Mouse (Mus musculus) embryonic fibroblast, embryonic 13.5 days (primary cell): ENCODE measurements at regions not wholly inside any gene's neighbourhood (a gene's known extent, or its start where the extent isn't known, plus 50 kb on each side); places are given as distances from the start of the nearest gene placed in this dataset.

ENCODE experiments used
- H3K27ac ChIP-seq: 2 replicates; pipeline ENCODE4 v1.5.1; 2012; ENCODE audit warnings: low read length, control low read depth, inconsistent platforms; ENCODE audit not compliant: insufficient read depth
- H3K4me1 ChIP-seq: 2 replicates; pipeline ENCODE4 v1.6.1; 2011; ENCODE audit warnings: low read length; ENCODE audit not compliant: control insufficient read depth, insufficient read depth
- H3K4me3 ChIP-seq: 2 replicates; pipeline ENCODE4 v1.5.1; 2011; ENCODE audit warnings: mild to moderate bottlenecking, control low read depth, low read length; ENCODE audit not compliant: insufficient read depth
- CTCF ChIP-seq: IDR thresholded peaks from 2 replicates; pipeline ENCODE4 v1.5.1; 2011; ENCODE audit warnings: mild to moderate bottlenecking, control low read depth, low read length, moderate library complexity, borderline replicate concordance; ENCODE audit not compliant: insufficient read depth
- POLR2A ChIP-seq: IDR thresholded peaks from 2 replicates; pipeline ENCODE4 v1.6.1; 2011; ENCODE audit warnings: low read depth, mild to moderate bottlenecking, control low read depth, low read length, moderate library complexity

DNA sequence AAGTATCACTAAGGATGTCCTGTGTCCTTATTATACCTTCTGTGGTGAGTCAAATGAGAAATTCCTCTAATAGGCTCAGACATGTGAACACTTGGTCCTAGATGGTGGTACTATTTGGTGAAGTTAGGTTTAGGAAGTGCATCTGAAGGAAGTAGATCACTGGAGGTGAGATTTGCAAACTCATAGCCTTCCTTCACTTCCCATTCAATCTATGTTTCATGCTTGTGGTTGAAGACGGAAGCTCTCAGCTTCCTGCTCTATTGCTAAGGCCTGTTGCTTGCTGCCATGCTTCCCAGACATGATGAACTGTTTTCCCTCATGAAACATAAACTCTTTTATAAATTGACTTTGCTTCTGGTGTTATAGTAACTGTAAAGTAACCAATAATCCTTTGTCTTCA lies 258.4 kb downstream of the Klf6 start:
- no peak overlapping the region for H3K4me3 ChIP-seq
- H3K4me1 ChIP-seq = no peaks in the 10 kb centered on the region
- H3K27ac ChIP-seq = no peak overlapping the region
- TF ChIP-seq CTCF (no peak), POLR2A (no peak)

DNA sequence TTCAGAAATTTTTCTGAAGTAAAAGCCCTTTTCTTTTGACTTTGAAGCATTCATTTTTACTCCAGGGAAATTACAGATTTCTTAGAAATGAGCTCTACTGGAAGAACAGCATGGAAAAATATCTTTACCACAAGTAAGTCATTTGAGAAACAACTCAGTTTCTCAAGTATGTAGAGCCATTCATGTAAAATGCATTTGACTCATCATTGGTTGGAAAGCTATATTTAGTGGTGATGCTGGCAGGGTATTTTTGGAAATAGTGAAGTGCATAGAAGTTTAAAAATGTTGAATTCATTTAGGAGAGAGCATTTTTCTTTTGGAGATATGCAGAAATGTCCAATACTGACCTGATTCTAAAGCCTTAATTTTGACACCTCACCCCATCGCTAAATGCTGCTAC lies 266.0 kb downstream of the Klf6 start:
- Histone ChIP-seq H3K4me3 (no peak overlapping the region), H3K27ac (peak overlapping the region; percentile 99), H3K4me1 (peaks cover 8% of the 10 kb centered on the region)
- TF ChIP-seq POLR2A = no peak
- TF ChIP-seq CTCF = no peak

DNA sequence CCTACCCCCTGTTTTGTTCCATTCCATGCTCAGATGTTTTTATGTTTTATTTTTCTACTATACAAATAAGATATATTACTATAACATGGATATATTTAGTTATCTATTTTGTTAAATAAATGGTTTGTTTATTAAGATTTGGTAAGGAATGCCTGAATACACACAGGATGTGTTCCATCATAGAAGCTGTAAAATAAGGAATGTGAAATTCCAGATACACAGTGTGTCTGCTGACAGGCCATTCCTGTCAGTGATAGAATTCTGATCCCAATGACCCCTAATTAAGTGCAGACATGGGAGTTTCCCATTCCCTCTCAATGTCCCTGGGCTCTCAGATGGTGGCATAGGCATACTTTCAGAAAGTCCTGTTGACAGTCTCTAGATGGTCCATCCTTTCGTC lies 267.6 kb downstream of the Klf6 start:
- peak overlapping the region; percentile 8; the same call in 1 of the 2 replicates for H3K27ac ChIP-seq
- H3K4me3 ChIP-seq = no peak overlapping the region
- no peak for TF ChIP-seq CTCF
- TF ChIP-seq POLR2A = no peak
- peaks cover 8% of the 10 kb centered on the region for H3K4me1 ChIP-seq

DNA sequence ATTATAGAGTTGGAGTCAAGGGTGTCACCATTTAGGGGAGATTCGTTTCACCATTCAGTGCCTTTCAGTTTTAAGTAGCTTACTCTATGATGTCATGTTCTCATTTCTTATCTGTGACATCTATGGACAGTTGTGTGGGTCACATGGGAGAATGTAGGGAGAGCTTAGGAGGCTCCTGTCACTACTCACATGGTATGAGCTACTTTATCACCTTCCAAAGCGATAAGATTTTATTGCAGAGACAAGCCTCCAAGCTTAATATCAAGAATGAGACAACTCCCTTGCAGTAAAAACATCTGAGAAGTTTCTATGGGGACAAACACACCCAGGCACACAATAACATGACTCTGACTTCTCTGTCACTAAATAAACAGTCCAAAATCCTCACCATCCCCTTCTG lies 270.1 kb downstream of the Klf6 start:
- Histone ChIP-seq H3K4me3 (no peak overlapping the region), H3K27ac (no peak overlapping the region), H3K4me1 (peaks cover 8% of the 10 kb centered on the region)
- TF ChIP-seq POLR2A (no peak), CTCF (no peak)

DNA sequence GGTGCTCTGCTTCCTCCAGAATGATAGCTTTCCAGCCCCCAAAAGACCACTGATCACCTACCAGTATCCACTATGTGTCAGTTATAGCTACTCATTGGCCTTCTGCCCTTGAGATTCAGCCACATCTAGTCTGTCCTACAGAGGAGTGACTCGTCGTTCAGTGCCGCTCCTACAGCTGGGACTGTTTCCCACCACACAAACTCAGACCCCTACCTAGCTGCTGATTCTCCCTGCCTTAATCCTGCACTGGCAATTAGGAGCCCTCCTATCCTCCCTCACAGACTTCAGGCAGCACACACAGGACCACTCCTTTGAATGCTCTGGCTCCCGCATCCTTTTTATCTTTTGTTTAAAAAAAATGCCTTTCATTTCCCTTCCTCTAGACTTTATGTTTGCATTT lies 275.9 kb downstream of the Klf6 start:
- no peak for TF ChIP-seq POLR2A
- no peak for TF ChIP-seq CTCF
- Histone ChIP-seq H3K4me3 (no peak overlapping the region), H3K27ac (no peak overlapping the region), H3K4me1 (no peaks in the 10 kb centered on the region)

DNA sequence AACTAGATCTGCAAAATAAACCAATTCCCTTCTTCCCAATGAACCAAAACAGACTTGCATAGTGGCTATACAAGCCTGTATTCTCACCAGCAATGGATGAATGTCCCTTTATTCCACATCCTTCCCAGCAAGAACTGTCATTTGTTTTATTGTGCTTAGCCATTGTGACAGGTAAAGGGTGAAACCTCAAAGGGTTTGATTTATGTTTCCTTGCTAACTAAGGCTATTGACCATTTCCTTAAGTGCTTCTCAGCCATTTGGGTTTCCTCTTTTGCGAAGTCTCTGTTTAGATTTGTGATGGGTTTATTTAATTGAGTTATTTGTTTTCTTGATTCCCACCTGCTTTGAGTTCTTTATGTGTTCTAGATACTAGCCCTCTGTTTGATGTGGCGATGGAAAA lies 281.5 kb downstream of the Klf6 start:
- Histone ChIP-seq H3K4me3 (no peak overlapping the region), H3K4me1 (no peaks in the 10 kb centered on the region), H3K27ac (no peak overlapping the region)
- TF ChIP-seq POLR2A = no peak
- no peak for TF ChIP-seq CTCF

DNA sequence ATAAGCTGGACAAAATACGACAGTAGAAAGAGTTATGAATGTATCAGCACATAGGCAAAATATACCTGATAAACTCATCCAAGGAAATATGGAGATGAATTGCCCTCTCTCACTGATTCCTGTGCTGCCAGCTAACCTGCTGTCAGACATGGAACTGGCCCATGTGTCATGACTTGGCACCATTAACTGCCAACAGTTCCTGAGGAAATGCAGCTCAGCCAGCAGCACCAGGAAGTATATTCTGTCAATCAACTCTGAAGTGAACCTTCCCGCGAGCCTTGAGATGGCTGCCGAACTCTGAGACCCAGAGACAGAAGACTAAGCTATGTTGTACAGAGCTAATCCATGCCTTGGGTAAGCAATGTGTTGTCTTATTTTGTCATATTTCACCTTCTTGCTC lies 292.4 kb downstream of the Klf6 start:
- TF ChIP-seq CTCF (no peak), POLR2A (no peak)
- 0 out of 2 replicates have a peak, but pooled peaks cover 2% of the 10 kb centered on the region for H3K4me1 ChIP-seq
- H3K27ac ChIP-seq = no peak overlapping the region
- H3K4me3 ChIP-seq = no peak overlapping the region

DNA sequence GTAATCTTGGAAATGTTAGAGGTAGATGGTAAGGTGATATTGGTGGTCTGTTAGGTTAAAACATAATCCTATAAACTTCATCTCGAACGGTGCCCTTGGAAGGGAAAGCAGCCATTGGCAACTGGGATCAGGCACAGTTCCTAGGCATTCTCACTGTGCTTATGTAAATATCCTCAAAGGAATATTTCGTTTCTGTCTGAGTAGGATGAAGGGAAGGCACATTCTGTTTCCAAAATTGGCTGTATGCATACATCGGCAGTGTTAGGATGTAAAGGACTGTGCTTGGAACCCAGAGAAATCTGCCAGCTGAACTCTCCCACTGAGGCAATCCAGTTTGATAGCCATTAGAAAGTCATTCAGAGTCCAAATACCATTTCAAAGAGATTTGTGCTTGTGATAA lies 294.9 kb downstream of the Klf6 start:
- Histone ChIP-seq H3K4me3 (no peak overlapping the region), H3K27ac (no peak overlapping the region), H3K4me1 (0 out of 2 replicates have a peak, but pooled peaks cover 2% of the 10 kb centered on the region)
- no peak for TF ChIP-seq POLR2A

DNA sequence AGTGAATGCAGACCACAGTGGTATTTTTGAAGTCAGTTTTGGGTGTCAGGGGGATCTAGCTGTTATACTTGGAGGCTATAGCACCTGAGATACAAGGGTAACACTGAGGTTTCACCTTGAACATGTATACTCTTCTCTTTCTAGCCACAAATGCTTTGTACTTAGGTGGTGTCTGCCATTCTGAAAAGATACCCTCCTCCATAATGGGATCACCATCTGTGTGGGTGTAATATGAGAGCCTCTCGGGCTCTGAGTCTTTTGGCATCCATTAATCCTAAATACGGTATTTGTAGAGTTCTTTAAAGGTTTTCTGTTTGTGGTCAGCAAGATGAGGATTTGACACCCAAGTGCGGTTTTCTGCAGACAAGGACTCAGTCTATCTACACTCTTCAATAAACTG lies 295.7 kb downstream of the Klf6 start:
- H3K4me1 ChIP-seq = 0 out of 2 replicates have a peak, but pooled peaks cover 2% of the 10 kb centered on the region
- no peak overlapping the region for H3K27ac ChIP-seq
- H3K4me3 ChIP-seq = no peak overlapping the region
- TF ChIP-seq CTCF = no peak
- no peak for TF ChIP-seq POLR2A

DNA sequence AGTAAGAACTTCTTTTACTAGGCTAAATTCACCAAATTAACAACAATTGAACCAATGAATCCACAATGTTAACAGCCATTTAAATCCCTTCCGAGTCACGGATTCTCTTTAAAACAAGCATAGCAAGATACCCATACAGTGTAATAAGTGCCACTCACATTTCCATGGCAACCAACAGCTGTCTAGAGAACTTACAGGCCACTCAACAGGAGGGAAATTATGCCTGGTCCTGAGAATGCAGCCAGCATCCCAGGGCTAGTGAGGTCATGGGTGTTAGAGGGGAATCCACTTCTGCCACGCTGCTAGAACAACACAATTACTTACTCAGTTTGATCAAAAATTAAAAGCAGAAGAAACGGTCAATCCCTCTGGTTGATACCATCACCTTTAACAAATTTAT lies 296.7 kb downstream of the Klf6 start:
- 0 out of 2 replicates have a peak, but pooled peaks cover 2% of the 10 kb centered on the region for H3K4me1 ChIP-seq
- H3K4me3 ChIP-seq = no peak overlapping the region
- no peak overlapping the region for H3K27ac ChIP-seq
- TF ChIP-seq CTCF (no peak), POLR2A (no peak)

DNA sequence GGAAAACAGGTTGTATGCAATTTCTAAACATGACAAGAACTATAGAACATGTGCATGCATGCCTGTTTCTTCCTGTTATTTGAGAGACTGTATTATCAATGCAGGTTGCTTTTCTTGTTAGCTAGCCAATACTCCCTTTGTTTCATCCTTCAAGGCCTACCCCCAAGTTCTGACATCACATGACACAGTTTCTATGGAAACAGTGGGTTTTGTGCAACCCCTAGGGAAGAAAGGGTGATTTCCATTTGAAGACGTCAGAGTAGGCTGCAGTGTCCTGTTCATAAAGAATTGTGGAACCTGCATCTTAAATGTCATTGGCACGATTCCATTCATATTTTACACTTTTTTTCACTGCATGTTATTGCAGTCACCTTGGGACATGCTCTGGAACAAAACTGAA lies 298.1 kb downstream of the Klf6 start:
- TF ChIP-seq POLR2A = no peak
- no peak for TF ChIP-seq CTCF

More for the DNA sequence above, 298.1 kb downstream of the Klf6 start:
- H3K27ac ChIP-seq = no peak overlapping the region
- no peak overlapping the region for H3K4me3 ChIP-seq
- 0 out of 2 replicates have a peak, but pooled peaks cover 2% of the 10 kb centered on the region for H3K4me1 ChIP-seq
